Mouse (Mus musculus) urinary bladder, postnatal 10 days (tissue): ENCODE measurements around the gene Sgce.
"Not testable (repeated sequence)": the region's sequence is repeated elsewhere in the genome, so short reads cannot be mapped to it uniquely, and the experiment has no call there.

ENCODE experiments used
- DNase-seq: peaks from one replicate; pipeline ENCODE4 v3.0.0; 2022; ENCODE audit warnings: low spot score

The Sgce gene

DNA sequence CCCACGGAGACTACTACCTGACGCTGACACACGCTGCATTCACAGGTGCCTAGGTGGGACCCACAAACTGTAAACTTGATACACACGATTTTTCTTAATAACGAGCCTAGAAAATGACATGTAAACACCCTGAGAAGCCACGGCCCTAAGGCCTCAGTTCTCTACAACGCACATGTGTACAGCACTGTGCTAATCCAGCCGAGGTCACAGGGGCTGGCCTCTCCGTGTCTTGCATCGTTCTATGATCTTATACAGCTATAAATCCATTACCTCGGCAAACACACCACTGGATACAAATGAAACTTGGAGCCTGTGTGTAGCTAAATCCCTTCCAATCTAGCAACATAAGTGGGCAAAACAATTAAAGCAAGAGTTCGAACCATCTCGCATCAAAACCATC, 24.3 kb downstream of the Sgce start:
- DNase-seq = no peak

DNA sequence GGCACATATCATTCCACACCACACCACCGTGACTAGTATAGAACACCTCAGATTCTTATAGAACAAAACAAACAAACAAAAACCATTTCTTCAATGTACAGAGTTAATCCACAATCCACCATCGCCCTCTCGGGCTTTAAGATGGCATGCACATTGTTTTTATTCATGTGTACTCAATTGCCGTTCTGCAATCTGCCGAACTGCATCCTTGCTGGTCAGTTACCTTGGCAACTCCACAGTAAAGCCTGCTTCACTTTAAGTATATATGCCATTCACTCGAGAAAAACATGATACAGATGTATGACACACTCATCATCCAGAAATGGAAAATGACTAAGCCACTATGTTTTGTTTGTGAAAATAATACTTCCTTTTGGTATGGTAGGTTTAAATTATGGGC, 24.9 kb downstream of the Sgce start:
- no peak for DNase-seq

DNA sequence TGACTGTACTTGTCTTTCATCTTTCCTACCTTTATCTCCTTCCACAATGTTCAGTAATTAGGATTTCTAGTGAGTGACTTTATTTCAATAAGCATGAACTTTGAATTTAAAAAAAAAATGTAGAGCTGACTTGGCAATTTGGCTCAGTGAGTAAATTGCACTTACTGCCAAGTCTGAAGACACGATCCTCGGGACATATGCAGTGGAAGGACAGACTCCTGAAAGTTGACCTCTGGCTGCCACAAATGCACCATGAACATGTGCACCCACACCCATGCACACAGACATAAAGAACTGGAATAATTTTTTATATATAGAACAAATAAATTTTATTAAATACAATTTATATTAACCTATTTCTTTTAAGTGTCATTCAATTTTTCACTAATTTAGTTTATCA, 29.7 kb downstream of the Sgce start:
- no peak for DNase-seq

DNA sequence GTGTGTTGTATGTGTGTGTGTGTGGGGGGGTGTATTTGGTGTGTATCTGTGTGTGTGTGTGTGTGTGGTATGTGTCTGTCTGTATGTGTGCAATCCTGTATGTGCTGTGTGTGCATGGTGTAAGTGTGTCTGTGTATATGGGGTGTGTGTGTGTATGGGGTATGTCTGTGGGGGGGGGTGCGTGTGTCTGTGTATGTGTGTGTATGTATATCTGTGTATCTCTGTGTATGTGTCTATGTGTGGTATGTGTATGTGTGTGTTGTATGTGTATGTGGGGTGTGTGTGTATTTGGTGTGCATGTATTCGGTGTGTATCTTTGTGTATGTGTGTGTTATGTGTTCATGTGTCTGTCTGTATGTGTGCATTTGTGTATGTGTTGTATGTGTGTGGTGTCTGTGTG, 30.8 kb downstream of the Sgce start:
- no peak for DNase-seq

DNA sequence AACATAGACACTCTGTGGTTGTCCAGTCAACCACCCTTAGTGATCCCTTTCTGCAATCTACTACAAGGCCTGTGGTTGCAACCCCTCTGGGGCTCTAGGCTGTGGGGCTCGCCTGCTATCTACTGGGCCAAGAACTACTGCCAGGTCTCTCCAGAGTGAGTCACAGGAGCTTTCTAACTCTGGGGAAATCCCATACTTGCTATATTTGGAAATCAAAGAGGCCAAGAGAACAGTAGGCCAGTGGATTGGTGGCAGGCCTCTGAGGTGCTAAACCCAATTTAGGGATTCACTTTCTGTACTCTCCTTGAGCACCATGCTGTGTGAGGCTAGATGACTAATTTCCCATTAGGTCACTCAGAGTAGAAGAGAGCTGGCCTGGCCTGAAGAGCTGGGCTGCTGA, 38.0 kb downstream of the Sgce start:
- no peak for DNase-seq

DNA sequence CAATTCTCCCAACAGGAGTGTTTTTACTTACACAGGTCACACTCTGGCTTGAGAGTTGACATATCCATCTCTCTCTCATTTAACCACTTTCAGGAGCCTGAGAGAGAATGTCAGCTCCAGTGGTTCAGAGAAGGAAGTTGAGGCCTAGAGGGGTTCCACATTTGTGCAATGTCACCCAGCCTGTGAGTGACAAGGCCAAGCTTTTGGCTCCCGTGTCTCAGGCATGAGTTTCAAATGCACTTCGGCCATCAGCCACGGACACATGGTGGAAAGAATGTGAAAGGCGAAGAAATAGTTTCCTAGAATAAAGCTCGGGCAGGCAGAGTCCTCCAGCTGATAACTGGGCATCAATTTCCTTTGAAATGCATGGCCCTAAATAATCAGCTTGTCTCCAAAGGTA, 40.6 kb downstream of the Sgce start:
- no peak for DNase-seq

DNA sequence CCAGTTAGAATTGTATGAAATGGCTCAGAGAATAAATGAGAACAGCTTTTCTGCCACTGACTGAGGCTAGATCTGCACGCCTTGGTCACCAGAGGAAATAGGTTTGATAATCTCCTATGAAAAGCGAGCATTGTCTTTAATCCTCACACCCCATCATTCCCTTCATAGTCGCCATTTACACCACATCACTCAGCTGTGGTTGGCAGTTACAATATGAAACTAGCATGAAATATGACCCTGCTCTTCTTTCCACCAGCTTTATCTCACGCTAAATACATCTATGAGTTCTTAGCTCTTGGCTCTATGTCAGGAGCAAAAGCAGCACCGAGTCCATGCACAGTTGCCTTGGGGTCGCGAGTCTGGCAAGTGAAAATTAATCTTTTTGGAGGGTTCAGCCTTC, 43.1 kb downstream of the Sgce start:
- no peak for DNase-seq

DNA sequence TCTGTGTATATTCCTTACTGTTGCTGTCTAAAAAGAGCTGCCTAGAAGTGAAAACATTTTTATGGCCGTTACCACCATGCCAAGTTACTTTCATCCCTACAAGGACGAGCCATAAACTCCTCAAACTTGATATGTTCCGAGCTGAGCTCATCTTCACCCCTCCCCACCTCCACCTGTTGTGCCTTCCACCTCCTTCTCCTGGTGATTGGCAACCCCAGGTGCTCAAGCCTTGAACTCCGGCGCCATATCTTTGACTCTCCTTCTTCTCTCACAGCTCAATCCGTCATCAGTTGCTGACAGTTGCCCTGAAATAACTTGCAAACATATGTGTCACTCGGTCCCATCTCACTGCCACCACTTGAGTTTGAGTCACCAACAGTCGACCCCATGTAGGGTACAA, 45.4 kb downstream of the Sgce start:
- no peak for DNase-seq

DNA sequence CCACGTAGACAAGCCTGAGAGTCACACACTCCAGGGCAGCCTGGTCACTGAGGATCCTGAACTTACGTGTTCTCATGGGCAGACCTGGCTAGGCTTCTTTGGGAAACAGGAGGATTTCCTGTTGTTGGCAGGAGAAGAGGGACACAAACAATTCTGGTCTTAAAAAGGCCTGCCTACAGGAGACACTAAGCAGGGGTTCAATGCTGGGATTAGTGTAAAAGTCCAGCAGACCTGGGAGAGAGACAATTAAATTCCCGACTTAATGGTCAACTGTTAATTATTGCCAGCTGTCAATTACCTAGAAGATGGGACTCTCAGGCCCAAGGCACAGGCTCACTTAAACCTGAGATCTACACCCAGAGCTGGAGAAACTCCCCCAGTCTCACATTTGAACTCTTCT, 51.2 kb downstream of the Sgce start:
- no peak for DNase-seq

DNA sequence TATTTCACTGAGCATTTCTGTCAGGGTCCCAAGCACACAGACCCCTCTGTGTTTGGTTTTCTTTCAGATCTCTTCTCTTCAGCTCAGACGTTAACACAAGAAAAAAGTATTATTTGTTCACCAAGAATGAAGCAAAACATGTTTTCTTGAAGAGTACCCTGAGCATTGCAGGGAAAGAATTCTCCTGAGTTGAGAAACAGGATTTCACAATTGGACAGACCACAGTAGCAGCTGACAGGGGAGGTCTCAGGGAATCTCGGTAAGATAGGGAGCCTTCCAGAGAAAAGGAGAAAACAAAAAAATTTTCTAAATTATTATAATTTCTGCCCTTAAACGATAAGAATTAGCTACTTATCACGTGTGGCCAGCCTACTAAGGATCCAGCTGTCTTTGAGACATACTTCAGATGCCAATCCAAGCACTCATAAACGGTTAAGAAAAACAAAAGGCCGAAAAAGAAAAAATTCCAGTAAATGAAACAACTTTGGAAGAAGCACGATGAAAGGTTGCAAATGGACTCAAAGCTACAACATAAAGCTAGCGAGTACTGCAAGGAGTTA, 52.3 kb downstream of the Sgce start:
- DNase-seq = no peak

DNA sequence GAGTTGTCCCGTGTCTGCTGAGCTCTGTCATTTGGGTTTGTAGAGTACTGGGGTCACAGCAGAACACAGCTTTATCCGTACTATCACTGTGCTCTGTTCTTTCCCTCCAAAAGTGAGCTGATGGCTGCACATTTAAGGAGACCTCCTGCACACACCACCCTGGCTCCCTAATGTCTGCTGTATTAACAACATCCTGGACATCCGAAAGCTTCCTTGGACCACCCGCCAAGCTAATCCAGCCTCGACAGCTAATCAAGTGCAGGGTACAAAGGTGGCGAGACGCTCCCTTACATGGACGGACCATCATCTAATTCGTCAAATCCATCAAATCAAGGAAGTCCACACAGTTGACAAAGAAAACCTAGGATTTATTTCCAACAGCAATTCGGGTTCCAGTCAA, 53.5 kb downstream of the Sgce start:
- no peak for DNase-seq

DNA sequence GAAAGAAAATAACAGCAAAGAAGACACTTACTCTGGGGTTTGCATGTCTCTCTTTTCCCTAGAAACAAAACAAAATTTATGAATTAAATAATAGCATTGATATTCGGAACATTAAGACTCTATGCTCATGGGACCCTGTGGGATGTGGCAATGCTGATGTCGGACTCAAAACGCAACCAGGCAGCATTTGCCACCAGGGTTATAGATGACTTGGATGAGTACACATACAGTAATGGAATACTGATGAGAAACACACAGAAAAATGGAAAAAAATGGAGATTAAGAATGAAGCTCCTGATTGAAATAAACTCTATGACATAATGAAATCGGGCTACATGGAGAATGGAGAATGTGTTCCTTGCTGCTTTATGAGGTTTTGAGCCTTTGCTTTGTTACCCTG, 56.6 kb downstream of the Sgce start:
- no peak for DNase-seq

DNA sequence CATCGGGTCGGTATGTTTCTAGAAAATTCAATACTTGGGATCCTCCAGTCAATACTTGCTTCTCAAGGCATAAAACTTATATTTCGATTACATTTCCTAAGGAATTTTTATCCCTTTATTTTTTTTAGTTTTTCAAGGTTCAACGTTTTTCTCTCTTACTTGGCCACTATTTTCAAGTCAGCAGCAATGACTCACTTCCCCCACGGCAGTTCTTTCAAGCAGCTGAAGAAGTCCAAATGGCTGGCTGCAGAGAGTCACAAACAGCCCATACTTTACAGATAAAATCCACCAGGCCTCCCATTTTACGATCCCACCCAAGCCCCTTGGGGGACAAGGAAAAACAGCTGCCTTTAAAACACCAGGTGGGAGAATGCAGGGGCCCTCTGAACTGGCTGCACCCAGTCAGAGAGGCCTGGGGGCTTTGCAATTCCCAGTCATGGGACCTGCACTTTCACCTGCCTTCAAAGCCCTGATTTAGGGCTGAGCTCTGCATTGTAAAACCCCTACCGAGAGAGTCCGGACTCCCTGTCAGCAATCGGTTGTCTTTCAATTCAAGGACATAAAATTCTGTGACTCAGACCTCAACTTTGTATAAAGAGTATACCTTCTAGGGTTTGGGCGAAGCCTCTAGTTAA, 62.2 kb downstream of the Sgce start:
- no peak for DNase-seq

DNA sequence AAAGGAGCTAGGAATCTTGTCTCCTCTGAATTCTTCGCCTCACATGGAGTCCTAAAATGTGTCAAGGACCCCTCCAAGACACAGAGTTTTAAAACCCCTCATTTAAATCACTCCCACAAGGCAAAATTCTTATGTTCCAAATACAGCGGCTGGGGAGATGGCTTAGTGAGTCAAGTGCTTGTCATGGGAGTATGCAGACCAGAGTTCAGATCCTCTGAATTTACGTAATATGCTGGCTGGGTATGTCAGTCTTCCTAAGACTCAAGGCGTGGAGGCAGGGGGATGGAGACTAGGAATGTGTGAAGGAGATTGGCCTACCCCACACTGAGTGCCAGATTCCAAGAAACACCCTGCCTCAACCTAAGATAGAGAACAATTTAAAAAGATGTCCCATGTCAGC, 66.4 kb downstream of the Sgce start:
- DNase-seq = no peak

DNA sequence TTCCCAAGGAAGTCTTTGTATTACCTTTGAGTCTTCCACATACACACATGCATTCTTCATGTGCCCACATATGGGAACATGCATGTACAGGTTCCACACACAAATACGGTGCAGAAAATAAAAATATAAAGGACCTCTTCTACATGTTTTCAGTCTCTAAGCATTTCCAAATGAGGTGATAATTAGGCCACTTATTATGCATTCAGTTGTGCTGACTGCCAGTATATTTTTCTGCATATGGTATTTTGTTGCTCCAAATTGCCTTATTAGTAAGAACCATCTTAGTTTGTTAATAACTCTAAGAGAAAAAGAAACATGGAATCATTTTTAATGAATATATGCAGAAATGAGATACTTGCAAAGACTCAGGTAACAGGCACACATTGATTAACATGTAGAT, 67.0 kb downstream of the Sgce start:
- DNase-seq = no peak

DNA sequence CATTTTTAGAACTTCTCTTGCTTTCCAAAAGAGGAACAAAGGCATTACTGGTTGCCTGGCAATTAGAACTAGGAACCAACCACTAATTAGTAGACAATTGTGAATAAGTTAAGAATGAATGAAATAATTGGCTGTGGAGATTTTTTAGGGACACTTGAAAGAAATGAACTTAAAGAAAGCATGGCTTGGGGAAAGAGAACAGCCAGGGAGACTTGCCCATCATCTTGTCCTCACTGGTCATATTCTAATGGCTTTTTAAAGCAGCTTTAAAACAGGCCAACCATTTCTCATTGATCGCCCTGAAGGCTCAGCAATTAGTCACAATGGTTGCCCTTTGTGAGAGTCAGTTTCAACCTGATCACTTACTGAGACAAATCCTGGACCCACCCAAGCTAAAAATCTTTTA, 69.6 kb downstream of the Sgce start:
- DNase-seq = no peak

DNA sequence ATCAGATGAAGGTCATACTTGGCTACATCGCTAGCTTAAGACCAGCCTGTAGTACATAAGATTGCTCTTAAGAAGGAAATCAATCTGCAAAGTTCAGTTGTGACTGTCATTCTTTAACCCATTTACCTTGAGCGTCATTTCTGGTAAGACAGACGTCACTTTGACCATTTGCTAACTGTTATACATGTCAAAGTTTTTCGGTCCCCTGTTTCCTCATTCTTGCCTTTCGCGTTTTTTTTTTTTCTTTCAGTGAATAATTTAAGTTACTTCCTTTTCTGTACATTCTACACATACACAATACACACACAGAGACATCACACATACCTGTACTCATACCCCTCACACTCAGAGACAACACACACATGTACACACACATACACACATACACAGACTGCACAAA, 81.9 kb downstream of the Sgce start:
- no peak for DNase-seq

DNA sequence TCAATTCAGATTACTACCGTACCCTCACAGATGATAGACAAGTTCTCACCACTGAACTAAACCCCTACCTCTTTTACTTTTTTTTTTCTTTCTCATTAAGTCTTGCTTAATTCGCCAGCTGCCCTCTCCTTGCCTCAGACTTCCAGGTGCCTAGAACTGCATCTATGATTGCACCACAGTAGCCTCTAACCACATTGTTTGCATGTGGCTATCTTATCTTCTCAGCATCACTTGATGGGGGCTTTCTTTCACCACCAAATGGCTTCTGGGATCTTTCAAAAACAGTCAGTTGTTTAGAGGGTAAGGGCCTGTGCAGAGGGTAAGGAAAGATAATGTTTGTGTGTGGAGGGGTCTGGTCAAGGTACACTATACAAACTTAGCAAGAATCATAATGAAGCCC, 82.7 kb downstream of the Sgce start:
- DNase-seq = no peak

DNA sequence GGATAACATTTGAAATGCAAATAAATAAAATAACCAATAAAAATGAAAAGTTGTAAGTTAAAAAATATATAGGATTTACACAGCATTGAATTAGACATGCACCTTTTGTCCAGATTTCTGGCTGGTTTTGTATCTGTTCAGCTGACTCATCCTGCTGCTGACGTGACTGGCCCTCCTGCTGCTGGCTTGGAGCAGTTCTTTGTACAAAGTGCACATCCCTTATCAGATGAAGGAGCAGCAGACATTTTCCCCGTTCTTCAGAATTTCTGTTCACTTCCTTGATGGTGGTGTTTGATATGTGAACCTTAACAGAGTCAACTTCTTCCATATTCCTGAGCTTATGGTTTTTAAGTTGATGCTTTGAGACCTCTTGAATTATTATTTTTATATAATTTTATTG, 83.5 kb downstream of the Sgce start:
- no peak for DNase-seq

DNA sequence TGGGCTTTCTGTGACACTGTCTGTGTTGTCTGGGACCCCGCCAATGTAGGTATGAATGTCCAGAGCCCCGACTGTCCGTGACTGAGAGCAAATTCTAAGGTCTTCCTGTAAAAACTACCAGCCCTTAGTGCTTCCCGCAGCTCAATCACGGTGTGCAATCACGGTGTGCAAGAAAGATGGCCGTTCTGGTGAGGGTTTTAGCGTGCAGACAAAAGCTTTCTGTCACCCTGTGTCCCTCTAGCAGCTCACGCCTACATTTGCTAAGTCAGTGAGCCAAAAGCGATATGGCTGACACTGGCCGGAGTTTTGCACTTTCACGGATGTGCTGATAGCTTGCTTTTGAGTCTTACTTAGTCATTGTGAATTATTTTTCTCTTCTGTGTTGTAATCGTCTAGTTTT, 88.1 kb downstream of the Sgce start:
- DNase-seq = no peak

DNA sequence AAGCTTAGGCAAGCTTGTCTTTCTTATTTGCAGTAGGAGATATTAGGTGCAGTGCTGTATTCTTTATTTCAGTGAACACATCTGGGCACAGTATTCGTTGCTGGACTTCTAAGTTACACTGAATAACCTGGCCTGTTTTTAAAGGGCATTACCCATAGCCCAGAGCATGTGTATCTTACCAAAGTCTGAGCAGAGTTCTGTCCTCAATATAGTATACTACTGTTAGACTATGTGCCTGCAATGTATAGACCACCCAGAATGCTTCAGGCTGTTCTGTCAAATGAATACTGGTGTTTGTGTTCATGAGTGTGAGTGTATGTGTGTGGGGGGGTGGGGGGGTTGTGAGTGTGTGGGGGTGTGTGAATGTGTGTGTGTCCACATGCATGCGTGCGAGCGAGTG, 91.1 kb downstream of the Sgce start:
- no peak for DNase-seq

DNA sequence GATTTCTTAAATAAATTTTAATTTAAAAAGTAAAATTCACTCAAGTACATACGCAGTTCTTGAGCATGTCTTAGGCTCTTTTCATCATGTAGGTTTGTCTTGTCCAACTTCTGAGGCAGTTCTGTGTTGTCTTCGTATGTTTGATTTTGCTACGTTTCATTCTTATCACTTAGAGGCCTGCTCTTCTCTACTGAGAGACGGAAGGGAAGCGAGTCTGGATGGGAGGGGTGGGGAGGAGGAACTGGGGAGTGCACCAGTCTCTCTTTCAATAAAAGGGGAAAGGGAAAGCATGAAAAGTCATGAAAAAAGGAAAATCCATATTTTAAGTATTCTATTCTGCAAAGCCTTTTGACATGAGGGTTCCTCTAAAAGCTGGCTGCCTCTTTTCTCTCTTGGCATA, 91.5 kb downstream of the Sgce start:
- DNase-seq = no peak

DNA sequence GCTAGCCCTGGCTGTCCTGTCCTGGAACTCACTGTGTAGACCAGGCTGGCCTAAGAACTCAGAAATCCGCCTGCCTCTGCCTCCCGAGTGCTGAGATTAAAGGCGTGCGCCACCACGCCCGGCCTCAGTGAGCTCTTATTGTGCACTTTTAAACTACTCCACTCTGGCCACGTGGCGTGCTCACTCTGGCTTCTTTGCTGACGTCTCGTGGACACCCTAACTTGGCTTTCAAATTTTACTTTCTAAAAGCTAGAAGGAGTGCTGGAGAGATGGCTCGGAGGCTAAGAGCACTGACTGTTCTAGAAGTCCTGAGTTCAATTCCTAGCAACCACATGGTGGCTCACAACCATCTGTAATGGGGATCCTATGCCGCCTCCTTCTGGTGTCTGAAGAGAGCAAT, 93.3 kb downstream of the Sgce start:
- DNase-seq = not testable (repeated sequence)

DNA sequence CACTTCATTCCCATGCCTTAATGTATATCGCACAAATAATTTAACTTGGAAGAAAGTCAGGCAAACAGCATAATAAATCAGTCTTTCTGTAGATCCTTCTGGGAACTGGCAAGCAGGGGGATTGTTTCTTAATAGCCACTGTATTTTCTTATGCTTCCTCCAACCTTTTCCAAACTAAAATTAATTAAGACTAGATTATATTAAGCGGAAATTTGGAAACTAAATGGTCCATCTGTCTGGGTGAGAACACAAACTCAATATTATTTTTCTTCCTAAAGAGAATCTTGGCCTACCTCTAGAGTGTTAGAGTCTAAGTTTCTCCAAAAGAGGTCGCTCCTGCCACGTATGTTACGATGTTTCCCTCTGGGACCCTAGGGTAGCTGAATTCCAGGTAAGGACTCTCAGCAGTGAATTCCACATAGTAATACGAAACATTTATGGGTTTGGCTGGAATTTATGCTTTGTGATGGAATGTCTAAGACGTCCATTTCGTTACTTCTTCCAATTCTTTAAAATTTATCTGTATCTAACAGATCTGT, 94.3 kb downstream of the Sgce start:
- DNase-seq = no peak
